Mouse (Mus musculus) kidney, postnatal 36 days (tissue): ENCODE data around the gene Urah.

Source experiments
- DNase-seq, 2 experiments: peaks; one replicate each; pipeline ENCODE4 v3.0.0; 2021 to 2022; ENCODE audit warnings: mixed read lengths in 2 of 2

The Urah gene

GRCm38 (mm10) chr7:140877364-140877763 is 42.5 kb downstream of the Urah start:
- DNase-seq = no peak

- DNase-seq = no peak
Measured at GRCm38 (mm10) chr7:140879355-140879754, 44.5 kb downstream of the Urah start.

GRCm38 (mm10) chr7:140880419-140880818 is 45.6 kb downstream of the Urah start:
- peak; percentile 68 to 73 for DNase-seq

DNA sequence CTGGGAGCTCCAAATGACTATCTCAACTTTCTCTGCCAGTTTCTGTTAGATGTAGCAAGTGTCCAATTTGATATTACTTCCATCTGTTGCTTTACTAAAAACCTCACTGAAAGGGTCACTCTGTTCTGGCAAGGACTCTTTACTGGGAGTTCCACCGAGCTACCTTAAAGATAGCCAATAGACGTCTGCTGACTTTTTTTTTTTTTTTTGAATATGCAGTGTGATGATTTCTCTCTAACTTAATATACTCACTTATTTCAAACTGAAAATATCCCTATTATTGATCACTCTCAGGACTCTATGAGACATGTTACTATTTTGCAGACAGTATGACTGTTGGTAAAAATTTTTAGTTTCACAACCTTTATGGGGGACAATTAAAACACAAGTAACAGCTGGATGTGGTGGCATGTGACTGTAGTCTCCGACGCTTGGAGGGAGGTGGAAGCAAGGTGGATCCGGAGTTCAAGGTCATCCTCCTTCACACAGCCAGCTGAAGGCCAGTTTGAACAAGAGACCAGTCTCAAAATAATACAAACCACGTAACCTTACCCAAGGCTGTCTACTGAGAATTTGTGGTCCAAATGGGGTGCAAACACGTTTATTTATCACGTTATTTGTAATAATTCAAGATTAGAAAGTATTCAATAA is 46.2 kb downstream of the Urah start:
- peak; percentile 43 to 56 for DNase-seq

DNA sequence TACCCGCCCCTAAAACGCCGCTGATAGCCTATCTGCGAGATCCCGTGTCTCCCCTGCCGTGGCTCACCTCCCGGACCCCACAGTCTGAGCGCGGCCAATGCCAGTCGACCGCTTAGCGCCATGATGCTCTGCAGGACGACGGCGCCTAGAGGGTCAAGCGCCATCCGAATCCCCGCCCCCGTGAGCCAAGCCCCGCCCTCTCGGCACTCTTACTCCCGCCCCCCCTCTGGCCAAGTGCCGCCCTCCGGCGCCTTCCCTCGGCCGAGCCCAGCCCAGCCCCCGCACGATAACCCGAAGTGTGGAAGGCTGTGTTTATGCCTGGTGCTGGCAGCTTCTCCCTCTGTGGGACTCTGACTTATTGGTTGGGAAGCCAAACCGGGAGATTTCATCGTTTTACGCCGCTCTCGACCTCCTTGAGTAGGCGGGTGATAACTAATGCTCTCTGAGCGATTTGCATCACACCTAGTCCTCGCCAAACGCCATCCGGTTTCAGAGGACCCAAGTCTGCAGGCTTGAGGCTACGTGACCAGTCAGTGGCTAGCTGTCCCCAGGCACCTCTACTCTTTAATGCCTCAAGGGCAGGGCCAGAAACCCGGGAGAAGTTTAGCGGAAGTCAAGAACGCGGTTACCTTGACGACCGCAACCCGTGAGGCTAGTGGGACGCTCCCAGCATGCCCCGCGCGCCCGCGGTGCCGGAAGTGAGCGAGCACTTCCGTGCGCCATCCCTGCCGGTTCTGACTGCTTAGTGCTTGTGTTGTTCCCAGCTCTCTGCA is 47.1 kb downstream of the Urah start, which contains the start of the genes Psmd13 and Sirt3:
Gene Psmd13, plus strand, starts transcription at position 273 of the 773 bp plus-strand sequence.
Gene Sirt3, minus strand, starts transcription at position 614 of the 773 bp plus-strand sequence.
- peak; percentile 97 to 99 for DNase-seq

DNA sequence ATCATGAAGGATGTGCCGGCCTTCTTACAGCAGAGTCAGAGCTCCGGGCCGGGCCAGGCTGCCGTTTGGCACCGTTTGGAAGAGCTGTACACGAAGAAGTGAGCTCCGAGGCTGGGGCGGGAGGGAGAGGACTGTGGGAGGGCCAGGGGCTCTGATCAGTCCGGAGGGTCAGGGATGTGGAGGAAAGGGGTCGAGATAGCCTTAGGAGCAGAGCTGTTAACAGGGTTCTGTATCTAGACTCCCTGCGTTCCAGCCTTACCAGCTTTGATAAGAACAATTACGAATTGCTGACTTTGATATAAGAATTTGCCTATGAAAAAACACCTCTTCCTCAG is 47.6 kb downstream of the Urah start:
- DNase-seq = no peak
